Mouse (Mus musculus) forelimb bud, embryonic 11.5 days (tissue): ENCODE data around the gene Olfr972.
"Not testable (repeated sequence)": the region's sequence is repeated elsewhere in the genome, so short reads cannot be mapped to it uniquely, and the experiment has no call there.

Source experiments
- DNase-seq: peaks from one replicate; pipeline ENCODE4 v3.0.0-alpha.2; 2012; ENCODE audit warnings: low read depth, low spot score

Olfr972 gene

GRCm38 (mm10) chr9:39866122-39866521 lies at the start of gene Olfr972:
Olfr972 (plus strand) TSS chr9:39866422.
- no peak for DNase-seq

- not testable (repeated sequence) for DNase-seq
Observed at GRCm38 (mm10) chr9:39836576-39836975, 29.6 kb upstream of the Olfr972 start, which contains the start of gene Olfr971. Olfr971 (plus strand) TSS chr9:39836876.

GRCm38 (mm10) chr9:39871986-39872385 lies 5.8 kb downstream of the Olfr972 start:
- not testable (repeated sequence) for DNase-seq

- not testable (repeated sequence) for DNase-seq
Observed at GRCm38 (mm10) chr9:39877541-39878396, 11.5 kb downstream of the Olfr972 start.

- DNase-seq: no peak
Observed at GRCm38 (mm10) chr9:39905106-39905505, 38.9 kb downstream of the Olfr972 start.

- no peak for DNase-seq
Observed at GRCm38 (mm10) chr9:39907036-39907435, 40.8 kb downstream of the Olfr972 start, which contains the start of gene Olfr229. Olfr229 (plus strand) TSS chr9:39907336.

- DNase-seq: no peak
Observed at GRCm38 (mm10) chr9:39909939-39910338, 43.7 kb downstream of the Olfr972 start.
